Mouse (Mus musculus): ENCODE measurements at regions not wholly inside any gene's neighbourhood (a gene's known extent, or its start where the extent isn't known, plus 50 kb on each side); places are given as distances from the start of the nearest gene placed in this dataset.

DNA sequence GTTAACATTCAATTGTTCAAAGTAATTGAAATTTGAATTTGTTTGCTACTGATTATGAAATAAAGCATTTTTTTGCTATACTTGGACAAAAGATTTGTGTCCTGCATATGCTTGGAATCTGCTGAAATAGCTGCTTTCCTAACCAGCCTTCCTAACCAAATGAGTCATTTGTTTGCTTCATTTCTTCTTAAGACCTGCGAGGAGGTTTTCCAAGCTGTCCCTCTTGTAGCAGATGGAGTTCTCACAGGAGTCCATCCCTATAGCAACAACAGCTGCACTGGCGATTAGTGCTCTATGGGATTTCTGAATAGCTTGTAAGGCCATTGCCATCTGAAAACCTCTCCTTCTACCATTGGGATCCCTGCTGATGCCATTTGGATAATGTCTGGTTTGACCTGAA is 94.4 kb upstream of the Dock10 start:
- H3K36me3 ChIP-seq (ENCODE audit: control insufficient read depth, insufficient read depth, low read length, poor library complexity, severe bottlenecking) = no peaks in the 10 kb centered on the region
- no peak for DNase-seq (ENCODE audit: low read depth, low spot score)
- H3K27me3 ChIP-seq (ENCODE audit: control insufficient read depth, insufficient read depth, low read length, poor library complexity, severe bottlenecking) = no peaks in the 10 kb centered on the region

DNA sequence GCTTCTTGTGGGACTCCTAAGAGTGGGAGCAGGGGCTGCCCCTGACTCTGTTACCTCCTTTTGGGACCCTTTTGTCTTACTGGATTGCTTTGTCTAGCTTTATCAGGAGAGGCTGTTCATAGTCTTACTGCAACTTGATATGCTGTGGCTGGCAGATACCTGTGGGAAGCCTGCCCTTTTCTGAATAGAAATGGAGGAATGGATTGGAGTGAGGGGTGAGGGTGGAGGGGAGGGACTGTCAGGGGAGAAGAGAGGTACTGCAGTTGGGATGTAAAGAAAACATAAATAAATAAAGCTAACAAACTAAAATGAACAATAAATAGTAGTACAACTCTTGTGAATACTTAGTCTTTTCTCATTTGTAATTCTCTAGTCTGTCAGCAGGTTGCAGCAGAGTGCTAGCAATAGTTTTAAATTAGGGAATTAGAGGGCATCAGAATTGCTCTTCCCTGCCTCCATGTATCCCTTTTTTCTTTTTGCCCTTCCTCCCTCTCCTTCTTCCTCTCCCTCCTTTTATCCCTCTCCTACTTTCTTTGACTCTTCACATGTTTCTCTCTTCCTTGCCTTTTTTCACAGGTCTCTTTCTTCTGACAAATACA is 72.0 kb upstream of the Dock10 start:
- DNase-seq (ENCODE audit: low read depth, low spot score) = peak; percentile 6
- no peaks in the 10 kb centered on the region for H3K27me3 ChIP-seq (ENCODE audit: control insufficient read depth, insufficient read depth, low read length, poor library complexity, severe bottlenecking)
- no peaks in the 10 kb centered on the region for H3K36me3 ChIP-seq (ENCODE audit: control insufficient read depth, insufficient read depth, low read length, poor library complexity, severe bottlenecking)

- Histone ChIP-seq H3K27me3 (ENCODE audit: control insufficient read depth, insufficient read depth, low read length, poor library complexity, severe bottlenecking) (no peaks in the 10 kb centered on the region), H3K36me3 (ENCODE audit: control insufficient read depth, insufficient read depth, low read length, poor library complexity, severe bottlenecking) (no peaks in the 10 kb centered on the region)
- no peak for DNase-seq (ENCODE audit: low read depth, low spot score)
Observed at GRCm38 (mm10) chr1:80826383-80826782, 68.1 kb upstream of the Dock10 start.

GRCm38 (mm10) chr1:80823953-80824352 is 65.6 kb upstream of the Dock10 start:
- Histone ChIP-seq H3K27me3 (ENCODE audit: control insufficient read depth, insufficient read depth, low read length, poor library complexity, severe bottlenecking) (no peaks in the 10 kb centered on the region), H3K36me3 (ENCODE audit: control insufficient read depth, insufficient read depth, low read length, poor library complexity, severe bottlenecking) (no peaks in the 10 kb centered on the region)
- no peak for DNase-seq (ENCODE audit: low read depth, low spot score)

GRCm38 (mm10) chr1:80822185-80822584 is 63.9 kb upstream of the Dock10 start:
- no peak for DNase-seq (ENCODE audit: low read depth, low spot score)
- no peaks in the 10 kb centered on the region for H3K27me3 ChIP-seq (ENCODE audit: control insufficient read depth, insufficient read depth, low read length, poor library complexity, severe bottlenecking)
- H3K36me3 ChIP-seq (ENCODE audit: control insufficient read depth, insufficient read depth, low read length, poor library complexity, severe bottlenecking) = no peaks in the 10 kb centered on the region

GRCm38 (mm10) chr1:80812906-80813305 is 54.6 kb upstream of the Dock10 start:
- Histone ChIP-seq H3K27me3 (ENCODE audit: control insufficient read depth, insufficient read depth, low read length, poor library complexity, severe bottlenecking) (no peaks in the 10 kb centered on the region), H3K36me3 (ENCODE audit: control insufficient read depth, insufficient read depth, low read length, poor library complexity, severe bottlenecking) (no peaks in the 10 kb centered on the region)
- DNase-seq (ENCODE audit: low read depth, low spot score) = no peak

All from splenic B cell, adult 2 months (primary cell).